Mouse (Mus musculus): ENCODE results near the gene Ccdc149.

The Ccdc149 gene

GRCm38 (mm10) chr5:52470991-52471801, at the start of gene Ccdc149:
Gene Ccdc149, minus strand, starts transcription at chr5:52471521.
- peak; percentile 92 for DNase-seq

- DNase-seq: no peak
These were observed 48.6 kb upstream of the Ccdc149 start for GRCm38 (mm10) chr5:52519921-52520320.

DNA sequence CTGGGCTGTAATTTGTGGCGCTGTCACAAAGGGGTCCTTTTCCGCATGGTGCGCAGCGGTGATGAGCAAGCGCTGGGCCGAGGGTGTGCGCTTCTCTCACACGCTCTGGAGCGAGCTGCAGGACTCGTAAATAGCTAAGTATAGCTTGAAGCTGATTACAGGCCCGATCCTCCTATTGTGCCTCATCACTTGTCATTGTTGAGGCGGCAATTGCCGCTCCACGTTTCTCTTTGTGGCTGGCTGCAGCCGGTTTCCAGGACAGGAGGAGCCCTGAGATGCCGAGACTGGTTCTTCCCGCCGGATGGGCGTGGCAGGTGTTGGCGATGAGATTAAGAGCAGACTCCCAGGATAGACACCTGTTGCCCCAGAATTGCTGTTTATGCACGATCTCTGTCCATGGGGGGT, 44.8 kb upstream of the Ccdc149 start:
- DNase-seq: peak; percentile 27 to 52

DNA sequence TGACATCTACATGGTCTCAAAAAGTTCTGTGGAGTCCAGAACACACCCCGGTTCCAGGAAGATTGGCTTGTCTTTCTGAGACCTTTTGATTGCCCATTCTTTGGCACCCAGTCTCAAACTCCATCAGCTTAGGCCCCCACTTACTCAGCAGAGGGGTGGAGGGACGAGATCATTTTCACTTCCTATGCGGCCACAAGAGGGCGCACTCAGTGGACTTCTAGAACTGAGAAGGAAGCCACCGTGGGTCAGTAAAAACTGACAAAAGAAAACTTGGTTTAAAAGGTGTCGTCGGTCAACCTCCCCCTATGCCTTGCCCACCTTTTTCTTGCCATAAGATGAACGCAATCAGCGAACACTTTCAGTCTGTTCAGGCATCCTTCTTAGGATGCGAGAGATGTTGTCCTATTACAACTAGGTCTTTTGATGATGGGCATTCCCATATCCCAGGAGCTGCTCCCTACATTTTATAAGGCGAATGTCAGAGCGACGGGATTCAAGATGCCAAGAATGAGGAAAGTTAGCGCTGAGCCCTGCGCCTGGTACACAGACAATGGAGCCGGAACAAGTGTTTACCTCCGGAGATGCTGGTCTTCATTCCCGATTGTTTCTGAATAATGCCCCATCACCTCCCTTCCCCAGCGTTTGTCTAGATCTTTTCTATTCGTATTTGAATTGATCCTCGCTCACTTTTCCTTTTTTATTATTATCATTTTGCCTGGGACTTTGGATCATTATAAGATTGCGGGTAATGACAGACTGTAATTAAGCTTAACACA, 44.1 kb upstream of the Ccdc149 start:
- peak; percentile 79 to 90 for DNase-seq

DNA sequence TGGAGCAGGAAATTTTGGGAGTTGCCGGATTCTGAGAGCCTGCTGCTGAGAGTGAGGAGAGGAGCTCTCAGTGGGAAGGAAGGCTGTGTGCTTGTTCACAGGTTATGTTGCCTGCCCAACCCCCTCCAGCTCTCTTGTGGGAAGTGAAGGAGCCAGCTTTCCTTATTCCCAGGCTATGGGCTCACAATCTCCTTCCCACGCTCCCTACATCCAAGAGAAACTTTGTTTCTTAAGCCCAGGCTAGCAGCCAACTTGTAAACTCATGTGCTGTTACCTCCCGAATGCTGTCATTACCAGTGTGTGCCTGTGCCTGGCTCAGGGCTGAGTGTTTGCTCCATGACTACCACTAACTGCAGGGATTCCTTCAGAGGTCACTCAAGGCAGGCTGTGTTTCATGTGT, 39.8 kb upstream of the Ccdc149 start:
- DNase-seq: no peak

DNA sequence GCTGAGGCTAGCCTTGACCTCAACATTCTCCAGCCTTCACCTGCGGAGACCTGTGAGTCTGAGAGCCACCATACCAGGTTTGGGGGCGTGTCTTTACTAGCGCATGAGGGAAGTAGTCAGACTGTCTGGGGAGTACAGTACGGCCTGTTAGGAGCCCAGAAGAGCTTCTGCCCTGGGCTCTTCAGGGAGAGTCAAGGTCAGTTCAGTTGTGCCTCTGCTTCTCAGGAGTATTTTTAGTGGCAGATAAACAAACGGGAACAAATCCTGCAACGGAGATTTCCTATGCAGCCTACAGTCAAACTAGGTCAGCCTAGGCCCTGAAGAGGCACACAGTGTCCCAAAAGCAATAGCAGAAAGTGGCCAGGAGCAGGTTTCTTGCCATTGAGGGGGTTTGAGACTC, 38.1 kb upstream of the Ccdc149 start:
- DNase-seq: no peak

- peak; percentile 12 to 19 for DNase-seq
These were observed 33.3 kb upstream of the Ccdc149 start for GRCm38 (mm10) chr5:52504666-52505065.

DNA sequence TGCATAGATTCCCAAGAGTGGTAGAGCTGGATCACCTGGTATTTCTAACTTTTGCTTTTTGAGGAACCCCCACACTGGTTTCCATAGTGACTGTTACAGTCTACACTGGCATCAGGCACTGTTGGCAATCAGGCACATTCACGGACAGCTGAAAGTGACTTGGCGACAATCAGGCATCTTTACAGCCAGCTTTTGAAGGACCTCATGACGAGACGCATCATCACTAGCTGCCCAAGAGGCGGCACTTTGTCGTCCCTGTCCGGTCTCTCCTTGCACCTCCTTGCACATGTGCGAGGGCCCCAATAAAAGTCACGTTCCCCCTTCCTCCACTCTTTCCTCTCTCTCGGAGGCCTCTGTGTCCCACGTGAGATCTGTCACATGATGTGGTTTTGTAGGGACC, 32.8 kb upstream of the Ccdc149 start:
- DNase-seq: peak; percentile 13 to 14

DNA sequence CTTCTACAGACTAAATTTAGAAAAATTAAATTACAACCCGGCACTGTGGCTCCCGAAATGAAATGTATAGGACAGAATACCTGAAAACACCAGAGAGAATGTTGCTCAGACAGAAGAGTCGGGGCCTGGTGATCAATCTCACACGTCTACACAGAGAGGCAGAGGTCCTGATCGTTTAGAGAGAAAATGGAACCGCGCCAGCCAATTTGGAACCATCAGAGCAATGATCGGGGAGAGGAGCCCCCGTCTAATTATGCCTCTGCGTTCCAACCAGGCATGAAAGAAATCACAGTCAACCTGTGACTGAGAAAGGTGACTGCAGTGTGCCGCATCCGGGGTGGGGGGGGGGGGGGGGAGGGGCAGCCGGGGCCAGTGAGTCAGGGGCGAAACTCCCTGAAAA, 24.4 kb upstream of the Ccdc149 start:
- no peak for DNase-seq

DNA sequence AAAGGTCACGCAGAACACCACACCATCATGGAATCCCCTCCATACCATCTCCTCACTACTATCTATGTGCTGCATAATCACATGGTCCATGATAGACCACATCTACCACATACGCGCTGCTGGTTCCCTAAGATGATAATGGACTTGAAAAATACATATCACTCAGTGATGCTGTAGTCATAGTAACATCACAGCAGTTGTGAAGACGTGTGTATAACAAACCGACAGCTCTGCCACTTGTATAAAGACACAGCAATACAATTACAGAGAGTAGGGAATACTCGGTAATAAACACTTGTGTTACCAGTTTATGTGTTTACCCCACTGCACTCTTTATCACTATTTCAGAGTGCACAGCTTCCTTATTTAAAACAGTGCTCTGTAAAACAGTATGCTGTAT, 20.2 kb upstream of the Ccdc149 start:
- no peak for DNase-seq

DNA sequence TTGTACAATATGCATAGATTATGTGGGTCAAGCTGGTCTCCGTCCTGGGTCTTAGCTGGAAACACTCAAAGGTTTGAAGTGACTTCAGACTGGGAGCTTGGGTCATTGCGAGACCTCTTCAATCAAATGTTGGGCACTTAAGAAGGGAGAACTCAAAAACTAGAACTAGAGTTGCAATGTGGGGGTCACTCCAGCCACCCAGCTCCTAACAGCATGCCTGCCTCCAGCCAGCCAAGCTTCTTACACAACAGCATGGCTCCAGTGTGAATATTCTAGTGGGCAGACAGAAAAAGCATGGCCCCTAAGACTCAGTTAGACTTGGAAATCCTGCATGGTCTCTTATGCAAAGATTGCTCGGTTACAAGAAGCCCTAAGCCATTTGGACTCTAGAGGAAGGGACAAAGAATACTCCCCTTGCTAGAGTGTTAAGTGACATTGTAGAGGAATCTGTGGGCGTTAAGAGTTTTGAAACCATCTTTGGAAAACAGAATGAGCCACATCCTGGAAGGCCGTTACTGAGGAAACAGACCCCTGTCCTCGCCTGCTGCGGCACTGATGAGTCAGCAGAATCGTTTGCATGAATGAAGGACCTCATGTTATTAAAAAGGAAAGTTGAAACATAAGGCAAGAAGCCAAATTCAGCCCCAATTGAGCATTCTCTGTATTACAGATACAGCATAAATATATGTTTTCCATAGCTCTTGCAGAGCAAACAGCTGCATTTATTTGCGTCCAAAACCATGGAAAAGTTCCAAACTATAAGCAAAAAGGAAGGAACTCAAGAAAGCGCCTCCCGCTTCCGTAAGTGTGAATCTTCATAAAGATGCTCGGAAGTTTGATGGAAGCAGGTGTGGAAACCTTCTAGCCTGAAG, 16.5 kb upstream of the Ccdc149 start:
- no peak for DNase-seq

DNA sequence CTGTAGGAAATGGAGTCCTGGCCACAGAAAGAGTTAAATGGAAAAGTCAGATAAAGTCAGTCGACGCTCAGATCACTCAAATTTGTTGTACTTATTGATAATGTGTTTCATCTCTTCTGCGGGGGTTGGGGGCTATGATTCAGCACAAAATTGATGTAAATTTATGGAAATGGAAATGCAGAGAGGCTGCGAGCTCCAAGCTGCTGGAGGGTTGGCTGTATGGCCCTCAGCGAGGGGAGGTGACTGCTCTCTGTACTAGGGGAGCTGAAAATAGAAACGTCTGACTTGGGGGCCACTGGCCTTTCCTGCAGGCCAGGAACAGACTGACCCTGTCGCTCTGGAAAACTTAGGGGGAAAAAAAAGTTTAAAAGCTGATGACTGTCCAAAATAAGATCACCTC, 5.5 kb upstream of the Ccdc149 start:
- no peak for DNase-seq

- DNase-seq: peak; percentile 75 to 80
These were observed 5.0 kb upstream of the Ccdc149 start for GRCm38 (mm10) chr5:52476292-52476701.

GRCm38 (mm10) chr5:52473988-52474387, 2.7 kb upstream of the Ccdc149 start:
- peak in 1 of 2 experiments; percentile 45 for DNase-seq

DNA sequence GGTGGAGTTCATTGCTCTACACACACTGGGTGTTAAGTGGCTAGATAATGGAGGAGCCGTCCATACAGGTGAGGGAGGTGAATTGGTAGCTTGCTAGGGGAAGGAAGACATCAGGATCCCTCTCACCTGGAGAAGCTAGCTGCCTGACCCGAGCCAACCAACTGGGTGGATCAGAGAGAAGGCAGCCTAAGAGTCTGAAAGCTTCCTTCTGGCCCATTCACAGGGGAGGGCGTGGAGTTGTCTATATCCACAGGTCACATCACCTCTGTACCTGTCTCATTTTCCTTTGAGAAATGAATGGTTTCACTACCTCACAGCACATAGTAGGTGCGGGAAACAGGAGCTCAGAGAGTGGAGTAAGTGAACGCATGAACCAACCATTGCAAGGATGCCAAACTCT, 770 bp downstream of the Ccdc149 start:
- no peak for DNase-seq

GRCm38 (mm10) chr5:52467841-52468240, 3.5 kb downstream of the Ccdc149 start:
- DNase-seq: no peak

DNA sequence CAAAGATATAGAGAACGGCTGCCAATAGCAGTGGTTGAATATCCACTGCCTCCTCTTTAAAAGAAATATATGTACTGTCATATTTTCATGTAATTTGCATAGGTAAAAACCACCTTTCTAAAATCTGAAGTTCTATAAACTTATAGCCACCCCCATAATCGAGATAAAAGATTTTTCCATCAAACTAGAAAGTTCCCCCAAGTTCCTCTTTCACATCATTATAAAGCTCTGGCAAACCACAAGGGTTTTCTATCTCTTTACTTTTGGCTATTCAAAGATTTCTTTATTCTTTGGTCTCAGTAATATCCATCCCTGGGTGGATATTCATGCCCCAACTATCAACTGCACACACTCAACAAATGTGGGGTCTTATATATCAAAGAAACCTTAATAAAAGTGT, 8.9 kb downstream of the Ccdc149 start:
- no peak for DNase-seq

GRCm38 (mm10) chr5:52461434-52462124, 9.7 kb downstream of the Ccdc149 start:
- DNase-seq: no peak

DNA sequence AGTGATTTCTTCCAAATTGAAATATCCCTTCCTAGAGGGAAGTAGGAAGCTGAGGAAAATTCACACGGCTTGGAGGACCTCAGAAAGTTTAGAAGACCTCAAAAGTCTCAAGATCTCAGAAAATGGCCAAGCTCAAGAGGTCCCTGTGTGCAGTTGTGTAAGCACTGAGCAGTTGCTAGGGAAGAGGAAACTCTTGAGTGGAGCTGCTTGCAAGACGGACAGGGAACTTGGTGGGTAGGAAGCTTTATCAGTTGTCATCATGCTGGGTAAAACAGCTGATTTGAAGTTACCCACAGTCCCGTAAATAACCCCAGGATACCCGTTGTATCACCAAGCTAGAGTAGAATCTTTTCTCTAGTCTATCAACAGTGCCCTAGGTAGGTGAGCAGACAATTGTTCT, 12.0 kb downstream of the Ccdc149 start:
- DNase-seq: no peak

- no peak for DNase-seq
These were observed 14.2 kb downstream of the Ccdc149 start for GRCm38 (mm10) chr5:52457154-52457553.

DNA sequence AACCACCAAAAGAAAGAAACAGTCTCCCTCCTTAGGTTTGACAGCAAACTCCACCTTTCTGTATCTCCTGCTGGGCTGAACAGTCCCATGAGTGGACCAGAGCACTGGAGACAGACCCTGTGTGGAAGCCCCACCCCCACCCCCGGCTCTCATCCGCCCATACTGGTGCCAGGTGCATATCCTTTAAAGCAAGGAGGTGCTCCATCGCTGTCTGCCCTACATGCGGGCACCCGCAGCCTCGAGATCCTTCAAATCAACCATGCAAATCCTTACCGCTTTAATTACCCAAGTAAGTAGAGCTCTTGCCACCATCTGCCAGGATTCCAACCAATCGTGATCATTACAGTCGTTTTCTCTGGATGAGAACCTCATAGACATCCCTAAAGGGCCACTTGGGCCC, 20.5 kb downstream of the Ccdc149 start:
- DNase-seq: no peak

DNA sequence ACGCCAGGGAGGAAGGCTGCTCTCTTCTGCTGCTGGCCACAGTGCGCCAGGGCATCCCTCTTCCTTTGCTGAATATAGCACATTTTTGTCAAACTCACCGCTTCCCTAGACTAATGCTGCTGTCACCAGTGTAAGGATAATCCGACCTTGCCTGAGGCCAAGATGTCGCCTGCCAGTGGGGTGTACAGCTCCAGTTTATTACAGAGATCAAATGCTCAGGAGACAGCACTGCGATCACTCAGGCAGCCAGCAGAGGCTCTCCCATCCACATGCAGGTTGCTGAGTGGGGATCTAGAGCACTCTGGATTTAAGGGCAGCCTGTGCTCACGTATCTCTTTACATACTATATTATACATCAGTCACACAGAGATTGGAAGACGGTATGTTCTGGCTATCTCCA, 22.1 kb downstream of the Ccdc149 start:
- peak in 1 of 2 experiments; percentile 13 for DNase-seq

DNA sequence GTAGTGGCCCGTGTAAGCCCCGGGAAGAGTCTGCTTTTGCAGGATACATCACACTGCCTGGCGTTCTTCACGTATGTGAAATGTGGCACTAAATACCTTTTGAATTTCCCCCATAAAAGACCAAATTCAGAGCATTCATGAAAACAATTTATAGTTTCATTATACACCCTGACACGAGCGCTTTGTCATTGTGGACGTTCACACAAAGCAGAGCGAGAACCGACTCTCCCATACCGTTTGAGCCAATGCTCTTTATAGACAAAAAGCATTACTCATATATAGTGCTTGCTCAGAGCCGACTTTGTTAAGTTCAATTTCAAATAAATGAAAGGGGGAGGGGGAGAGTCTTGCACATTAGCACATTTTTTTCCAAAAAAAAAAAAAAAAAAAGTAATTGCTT, 31.0 kb downstream of the Ccdc149 start:
- no peak for DNase-seq
